Mouse (Mus musculus) kidney, adult 8-10 months (tissue): Measurements from ENCODE around the gene Cdkl4.
"Not testable (repeated sequence)": the region's sequence is repeated elsewhere in the genome, so short reads cannot be mapped to it uniquely, and the experiment has no call there.

Experiments used
- DNase-seq, 2 experiments: peaks; one replicate each; pipeline ENCODE4 v3.0.0; 2022

Cdkl4 gene

DNA sequence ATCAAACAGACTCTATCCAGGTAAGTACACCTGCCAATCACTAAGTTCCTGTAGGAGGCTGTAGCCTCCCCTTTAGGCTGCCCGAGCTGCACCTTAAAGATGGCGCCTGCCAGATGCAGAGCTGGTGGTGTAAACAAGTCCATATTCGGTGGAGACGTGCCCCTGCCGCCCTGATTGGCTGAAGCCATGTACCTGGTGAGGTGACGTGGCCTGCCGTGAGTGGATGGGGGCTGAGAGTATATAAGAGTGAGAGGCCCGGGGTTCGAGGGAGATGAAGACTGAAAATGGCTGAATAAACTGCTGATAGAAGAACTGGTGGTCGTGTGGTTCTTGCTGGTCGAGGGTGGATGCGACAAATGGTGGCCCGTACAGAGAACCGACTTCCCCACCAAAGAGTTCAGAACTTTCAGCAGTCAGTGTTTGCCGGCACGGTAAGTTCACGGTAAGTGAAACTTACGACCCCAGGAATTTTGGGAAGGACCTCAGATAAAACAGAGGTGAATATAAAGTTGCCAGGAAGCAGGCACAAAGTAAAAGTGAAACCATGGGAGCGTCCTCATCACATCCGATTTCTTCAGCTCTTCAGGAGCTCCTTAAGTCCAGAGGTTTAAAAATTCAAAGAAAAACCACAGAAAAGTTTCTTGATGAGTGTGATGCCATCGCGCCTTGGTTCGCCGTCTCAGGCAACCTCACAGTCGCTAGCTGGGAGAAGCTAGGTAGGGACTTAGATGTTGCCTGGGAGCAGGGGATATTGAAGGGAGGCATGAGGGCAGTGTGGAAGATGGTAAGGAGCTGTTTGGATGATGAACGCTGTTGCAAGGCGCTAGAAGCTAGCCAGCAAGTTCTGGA, 13.6 kb downstream of the Cdkl4 start:
- not testable (repeated sequence) for DNase-seq

DNA sequence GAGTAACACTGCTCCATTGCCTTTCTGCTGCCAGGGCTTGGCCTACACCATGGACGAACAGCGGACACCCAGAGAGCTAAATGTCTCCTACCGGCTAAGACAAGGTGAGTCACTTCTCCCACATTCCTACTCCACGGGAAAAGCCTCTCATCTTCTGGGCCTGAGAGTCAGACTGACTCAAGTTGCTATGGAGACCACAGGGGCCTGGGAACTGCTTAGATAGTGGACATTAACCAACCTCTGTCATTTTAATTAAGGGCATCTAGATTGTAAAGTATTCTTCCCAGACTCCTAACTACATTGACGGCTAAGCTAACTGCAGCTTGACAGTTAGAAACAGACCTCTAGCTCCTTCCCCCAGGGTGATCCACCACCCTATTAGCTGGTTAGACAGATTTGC, 14.8 kb downstream of the Cdkl4 start:
- no peak for DNase-seq

DNA sequence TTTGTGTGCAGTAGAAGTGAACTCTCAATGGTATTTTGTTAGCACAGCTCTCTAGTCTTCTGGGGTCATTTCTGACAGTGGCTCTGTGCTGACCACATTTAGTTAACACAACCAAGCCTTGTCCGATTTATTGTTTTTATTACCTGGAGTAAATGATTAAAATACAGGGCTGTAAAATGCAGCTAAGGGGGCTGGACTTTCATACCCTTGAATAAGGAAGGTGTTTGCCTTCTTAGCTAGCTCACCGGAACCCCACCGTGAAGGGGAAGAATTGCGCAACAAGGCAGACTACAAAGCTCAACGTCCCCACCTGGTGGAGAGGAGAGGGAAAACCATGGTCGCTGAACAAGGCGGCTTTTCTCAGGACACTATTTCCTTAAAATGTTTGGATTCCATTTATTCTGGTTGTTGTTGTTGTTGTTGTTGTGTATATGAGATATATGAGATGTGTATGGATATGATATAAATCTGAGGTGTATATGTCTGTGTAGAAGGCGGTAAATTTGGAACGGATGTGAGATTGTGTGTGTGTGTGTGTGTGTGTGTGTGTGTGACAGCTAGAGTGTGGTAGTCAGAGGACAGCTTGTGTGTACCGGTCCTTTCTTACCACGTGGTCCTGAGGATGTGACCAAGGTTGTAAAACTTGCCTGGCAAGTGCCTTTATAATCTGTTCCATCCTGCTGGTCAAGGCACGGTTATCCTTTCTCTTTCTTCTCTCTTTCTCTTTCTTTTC, 16.8 kb downstream of the Cdkl4 start:
- peak; percentile 69 to 77 for DNase-seq

DNA sequence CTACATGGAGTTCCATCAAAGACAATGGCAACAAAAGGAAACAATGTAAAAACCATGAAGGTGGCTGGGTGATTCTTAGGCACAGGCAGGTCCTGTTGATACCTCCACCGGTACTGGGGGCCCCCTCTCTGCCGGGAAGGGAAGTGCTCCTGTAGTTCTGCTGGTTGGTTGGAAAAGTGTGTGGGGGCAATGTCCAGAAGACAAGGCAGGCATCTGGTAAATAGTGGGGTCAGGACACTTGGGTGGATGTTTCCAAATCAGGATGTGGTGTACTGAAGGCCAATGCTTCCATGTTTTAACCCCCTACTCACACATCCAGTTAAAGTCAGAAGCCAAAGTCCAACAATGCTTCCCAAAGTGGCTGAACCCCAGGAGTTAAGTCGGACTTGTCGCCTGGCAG, 17.9 kb downstream of the Cdkl4 start:
- no peak for DNase-seq

DNA sequence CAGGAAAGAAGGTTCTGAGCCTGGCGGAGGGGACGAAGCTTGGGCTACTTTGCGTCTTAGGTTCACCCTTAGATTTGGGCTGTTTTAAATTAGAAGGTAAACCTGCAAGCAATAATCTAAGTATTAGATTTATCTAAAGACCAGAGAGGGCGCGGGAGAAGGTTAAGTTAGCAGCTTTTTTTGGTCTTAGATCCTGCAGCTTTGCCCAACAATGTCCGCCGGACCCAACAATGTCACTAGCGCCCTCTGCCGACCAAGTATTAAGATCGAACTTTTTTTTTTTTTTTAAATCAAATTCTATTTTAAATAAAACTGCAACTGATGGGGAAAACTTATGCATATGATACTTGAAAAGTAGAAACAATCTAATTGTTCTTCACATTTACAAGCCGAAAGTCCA, 18.6 kb downstream of the Cdkl4 start:
- DNase-seq, result peak; percentile 23 to 44

DNA sequence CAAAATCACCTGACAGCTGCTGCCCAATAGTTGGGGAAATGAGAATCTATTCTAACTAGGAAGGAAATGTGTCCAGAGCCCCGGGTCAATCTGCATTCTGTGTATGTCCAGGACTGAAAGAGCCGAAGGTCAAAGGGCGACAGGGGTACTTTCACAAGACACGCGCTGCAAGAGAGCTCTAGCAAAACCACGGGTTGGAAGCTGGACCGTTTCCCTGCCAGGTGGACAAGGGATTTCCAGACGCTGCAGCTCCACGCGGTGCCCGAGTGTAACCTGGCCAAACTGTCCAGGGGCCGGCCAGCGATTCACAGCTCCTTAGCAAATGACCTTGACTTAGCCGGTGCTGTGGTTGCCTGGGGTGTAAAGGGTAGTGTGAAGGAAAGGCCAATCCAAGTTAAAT, 19.0 kb downstream of the Cdkl4 start:
- peak; percentile 43 for DNase-seq

DNA sequence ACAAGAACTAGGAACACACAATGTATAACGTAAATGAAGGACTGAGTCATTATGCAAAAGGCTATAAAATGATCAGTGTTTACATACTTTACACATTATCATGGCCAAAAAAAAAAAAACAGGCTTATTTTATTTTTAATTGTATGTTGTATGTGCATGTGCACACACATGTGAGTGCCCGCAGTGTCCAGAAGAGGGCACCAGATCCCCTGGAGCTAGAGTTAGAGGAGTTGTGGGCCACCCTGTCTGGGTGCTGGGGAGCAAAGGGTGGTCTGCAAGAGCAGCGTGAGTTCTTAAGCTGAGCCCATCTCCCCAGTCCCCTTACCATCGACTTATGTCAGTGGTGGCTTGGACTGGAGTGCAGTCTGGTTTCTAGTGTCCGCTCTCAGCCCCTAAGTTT, 20.2 kb downstream of the Cdkl4 start:
- no peak for DNase-seq

DNA sequence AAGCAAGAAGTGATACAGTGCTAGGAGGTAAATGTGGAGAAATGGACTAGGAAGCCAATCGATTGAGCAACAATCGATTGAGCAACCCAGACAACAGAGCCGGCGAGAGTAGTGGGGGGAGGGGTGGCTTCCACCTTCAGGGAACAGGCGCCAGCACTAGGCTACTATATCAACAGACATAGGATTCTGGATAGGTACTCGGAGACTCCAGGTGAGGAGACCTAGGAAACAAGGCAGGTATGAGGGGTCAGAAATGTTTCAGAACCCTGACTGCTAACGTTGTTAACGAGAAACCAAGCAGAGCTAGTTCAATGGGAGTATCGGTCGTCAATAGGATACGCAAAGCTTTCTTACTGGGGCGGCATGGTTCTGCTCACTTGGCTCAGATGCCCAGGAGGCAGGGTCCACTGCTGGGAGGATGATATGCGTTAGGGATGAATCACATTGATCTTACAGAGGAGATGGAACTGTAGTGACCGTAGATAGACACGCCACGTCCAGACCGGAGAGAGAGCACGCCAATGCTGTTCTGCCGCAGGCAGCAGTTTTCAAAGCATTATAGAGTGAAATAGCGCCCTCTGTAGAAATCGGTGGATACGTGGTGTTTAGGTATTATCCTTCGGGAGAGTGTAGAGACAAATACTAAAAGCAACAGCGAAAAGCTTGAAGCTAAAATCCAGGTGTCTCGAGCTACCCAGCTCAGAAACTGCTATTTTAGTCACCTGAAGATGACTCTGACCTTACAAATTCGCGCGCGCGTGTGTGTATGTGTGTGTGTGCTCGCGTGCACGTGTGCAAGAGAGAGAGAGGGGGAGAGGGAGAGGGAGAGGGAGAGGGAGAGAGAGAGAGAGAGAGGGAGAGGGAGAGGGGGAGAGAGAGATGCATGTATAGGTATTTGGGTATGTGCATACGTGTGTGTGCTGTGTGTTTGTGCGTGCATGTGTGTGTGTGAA, 24.0 kb downstream of the Cdkl4 start:
- peak; percentile 75 to 78 for DNase-seq

DNA sequence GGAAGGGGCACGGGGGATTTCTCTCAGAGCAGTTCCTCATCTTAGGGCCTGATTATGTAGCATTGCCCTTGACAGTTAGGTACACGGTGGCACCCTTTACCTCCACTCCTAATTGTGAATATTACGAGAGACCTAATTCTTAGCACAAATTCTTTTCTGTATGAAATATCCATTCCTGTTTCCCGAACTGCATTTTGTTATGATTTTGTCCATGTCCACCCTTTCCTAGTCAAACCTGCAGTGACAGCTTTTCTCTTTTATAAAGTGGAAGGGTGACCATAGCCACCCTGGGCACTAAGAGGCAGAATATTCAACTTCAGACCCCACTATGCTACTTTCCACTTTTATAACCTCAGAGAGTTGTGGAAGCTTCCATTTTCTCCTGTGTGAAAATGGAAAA, 25.0 kb downstream of the Cdkl4 start:
- no peak for DNase-seq

DNA sequence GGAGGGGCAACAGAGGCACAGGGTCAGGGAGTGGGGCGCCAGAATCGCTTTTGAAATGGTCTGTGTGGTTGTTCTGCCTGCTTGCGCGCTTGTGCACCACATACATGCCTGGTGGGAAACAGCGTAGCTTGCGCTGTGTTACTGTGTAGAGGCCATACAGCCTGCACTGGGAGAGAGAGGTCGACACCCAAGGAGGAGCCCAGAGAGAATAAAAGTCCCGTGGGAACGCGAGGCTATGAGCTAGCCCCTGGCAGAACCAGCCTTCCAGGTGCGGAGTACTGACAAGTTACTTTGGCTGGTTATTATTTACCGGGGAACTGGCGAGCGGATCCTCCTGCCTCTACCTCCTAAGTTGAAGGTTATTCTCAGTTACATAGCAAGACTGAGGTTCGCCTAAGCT, 26.6 kb downstream of the Cdkl4 start:
- no peak for DNase-seq

DNA sequence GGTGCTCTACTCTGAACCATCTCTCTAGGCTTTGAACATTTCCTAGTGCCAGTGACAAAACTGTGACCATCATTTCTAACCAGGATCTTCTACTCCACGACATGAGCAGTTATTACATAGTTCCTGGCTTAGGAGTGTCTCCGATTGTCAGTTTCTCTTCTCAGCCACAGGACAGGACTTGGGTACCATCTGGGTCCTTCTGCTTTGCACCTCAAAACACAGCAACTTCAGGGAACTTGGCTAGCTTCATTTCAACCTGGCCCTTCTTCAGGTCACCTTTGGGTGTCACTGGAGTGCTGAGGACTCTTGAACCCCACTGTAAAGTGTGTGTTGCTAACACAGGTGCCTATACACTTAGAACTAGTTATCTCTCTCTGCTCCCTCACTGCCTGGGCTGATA, 30.8 kb downstream of the Cdkl4 start:
- no peak for DNase-seq

DNA sequence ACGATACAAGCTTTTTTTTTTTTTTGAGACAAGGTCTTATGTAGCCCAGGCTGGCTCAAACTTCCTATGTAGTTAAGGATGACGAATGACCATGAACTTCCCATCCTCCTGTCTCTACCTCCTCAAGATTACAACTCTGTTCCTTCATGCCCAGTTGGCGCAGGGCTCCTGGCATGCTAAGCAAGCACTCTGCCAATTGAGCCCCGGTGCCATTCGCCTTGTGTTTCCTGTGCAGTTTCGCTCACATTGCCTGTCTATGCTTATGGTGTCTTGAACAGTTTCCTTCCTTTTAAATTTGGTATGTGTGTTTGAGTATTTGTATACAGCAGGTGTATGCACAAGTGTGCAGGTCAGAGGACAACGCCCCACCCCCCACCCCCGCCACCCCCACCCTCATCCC, 31.4 kb downstream of the Cdkl4 start:
- no peak for DNase-seq

DNA sequence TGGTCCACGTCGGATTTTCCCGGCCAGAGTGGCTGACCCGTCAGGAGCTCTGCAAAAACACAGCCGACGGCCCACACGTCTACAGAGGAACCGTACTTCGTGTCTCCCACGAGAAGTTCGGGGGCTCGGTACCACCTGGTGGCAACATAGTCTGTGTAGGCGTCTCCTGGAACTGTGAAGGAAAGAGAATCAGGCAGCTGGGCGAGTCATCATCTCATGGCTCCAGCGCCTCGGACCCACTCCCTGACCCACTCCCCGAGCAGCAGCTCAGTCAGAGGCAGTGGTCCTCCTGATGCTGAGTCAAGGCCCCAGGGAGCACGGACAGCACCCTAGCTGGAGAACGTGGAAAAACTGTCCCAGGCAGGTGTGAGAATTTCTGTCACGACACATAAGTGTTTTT, 34.0 kb downstream of the Cdkl4 start:
- DNase-seq, result no peak

DNA sequence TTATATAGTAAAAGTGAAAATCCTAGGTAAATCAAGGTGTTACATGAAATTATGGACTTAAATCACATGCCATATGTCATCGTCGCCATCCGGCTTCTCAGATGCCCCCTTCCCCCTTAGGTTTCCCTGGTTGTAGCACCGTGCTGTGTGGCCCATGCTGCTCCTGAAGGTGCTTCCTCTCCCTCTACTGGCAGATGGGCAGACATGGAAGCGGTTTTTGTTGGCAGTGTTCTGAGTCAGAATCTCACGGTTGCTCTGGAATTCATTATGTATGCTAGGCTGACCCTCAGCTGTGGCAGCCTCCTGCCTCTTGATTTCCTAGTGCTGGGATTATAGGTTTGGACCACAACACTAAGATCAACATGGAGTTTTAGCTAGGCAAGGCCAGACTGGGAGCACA, 40.5 kb downstream of the Cdkl4 start:
- no peak for DNase-seq

DNA sequence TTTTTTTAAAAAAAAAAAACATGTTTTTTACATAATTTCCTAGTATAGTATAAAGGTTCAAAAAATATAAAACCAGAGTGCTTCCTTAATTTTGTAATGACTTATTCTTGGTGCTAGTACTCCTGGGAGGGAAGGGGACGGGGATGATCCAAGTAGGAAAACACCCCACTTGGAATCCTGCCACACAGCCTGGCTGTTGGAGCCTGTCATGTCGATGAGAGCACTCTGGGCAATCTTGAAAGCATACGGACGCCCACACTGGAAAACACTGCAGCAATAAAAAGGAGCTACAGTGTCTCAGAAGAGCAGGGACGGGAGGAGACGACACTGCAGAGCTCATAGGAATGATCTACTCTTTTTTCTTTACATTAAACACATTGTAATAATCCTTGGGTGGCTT, 42.0 kb downstream of the Cdkl4 start:
- no peak for DNase-seq

DNA sequence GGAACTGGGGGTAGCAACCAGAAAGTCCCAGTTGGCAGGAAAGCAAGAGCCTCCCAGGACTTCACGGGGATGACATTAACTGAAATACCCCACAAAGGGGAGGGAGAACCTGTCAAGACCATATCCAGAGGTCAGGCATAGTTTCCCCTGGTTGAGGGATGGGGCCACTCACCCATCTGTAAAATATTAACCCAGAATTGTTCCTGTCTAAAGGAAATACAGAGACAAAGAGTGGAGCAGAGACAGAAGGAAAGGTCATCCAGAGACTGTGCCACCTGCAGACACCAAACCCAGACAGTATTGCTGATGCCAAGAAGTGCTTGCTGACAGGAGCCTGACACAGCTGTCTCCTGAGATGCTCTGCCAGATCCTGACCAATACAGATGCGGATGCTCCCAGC, 46.3 kb downstream of the Cdkl4 start:
- DNase-seq, result not testable (repeated sequence)

DNA sequence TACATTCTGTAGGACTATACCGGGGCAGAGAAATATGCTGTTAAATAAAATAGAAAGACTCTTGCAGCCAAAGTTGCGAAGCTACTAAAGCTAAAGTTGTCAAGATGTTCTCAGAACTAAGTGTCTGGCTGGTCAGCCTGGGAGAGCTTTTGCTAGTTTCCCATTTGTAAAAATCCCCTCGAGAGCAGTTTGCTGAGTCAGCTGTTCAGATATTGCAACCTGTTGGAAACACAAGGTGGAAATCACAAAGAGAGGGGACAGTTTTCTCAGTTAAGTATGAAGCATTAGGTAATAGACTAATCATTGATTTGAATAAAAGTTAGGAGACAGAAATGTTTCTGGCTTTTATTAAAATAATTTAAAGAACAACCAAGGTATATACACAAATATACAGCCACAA, 54.4 kb downstream of the Cdkl4 start:
- DNase-seq, result no peak

DNA sequence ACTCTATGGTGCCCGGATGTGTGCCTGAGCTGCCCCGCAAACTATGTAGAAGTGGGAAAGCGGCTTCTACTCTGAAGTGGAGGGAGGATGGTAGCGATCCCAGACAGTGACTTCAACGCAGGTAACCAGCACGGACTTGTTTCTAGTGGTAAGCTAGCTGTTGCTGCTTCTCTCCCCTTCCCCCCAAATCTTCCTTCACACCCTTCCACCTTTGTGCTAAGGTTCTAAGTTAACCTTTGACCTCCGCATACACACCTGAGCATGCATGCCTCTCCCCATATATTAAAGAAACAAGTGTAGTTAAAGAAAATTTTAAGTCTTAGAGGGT, 55.4 kb downstream of the Cdkl4 start:
- no peak for DNase-seq

DNA sequence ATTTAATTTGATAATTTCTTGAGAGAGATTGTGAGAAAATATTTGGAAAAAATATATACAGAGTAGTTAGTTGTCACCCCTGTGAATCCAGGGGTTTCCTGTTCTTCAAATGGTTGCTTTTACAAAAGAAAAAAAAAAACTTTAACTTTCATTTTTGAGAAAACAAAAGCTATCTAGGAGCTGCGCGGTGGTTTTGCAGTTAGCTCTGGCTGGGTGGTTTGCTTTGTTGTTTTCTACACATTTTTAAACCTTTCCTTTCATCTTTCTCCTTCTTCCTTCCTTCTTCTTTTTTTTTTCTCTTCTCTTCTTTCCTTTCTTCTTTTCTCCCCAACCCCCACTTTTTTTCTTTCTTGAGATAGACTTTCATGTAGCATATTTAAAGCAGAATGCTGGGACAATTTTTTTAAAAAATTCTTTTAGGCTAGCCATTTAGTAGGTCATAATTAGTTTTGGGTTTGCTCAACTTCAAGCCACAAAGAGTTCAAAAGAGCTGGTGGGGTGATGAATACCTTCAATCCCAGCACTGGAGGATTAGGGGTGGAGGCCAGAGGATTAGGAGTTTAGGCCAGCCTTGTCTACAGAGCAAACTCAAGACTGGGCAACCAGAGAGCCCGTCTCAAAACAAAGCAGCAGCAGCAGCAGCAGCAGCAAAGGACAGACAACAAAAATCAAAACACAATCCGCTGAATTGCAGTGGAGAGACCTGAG, 55.9 kb downstream of the Cdkl4 start:
- DNase-seq, result no peak

DNA sequence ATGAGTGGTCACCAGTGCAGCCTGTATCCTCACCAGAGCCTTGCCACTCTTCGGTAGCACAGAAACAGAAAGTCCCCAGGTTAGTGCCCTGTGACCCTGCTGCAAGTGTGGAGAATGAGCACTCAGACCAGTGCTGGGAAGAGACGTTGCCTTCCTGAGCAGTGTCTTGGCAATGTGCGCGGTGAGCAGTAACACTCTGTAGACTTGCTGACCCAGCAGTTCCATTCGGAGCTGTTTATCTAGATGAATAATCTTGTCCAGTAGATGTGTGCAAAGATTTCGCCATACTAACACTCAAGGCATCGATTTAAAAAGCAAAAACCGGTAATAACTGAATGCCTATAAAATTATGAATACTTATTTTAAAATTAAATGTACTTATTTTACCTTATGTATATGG, 57.1 kb downstream of the Cdkl4 start:
- peak; percentile 17 to 28 for DNase-seq

DNA sequence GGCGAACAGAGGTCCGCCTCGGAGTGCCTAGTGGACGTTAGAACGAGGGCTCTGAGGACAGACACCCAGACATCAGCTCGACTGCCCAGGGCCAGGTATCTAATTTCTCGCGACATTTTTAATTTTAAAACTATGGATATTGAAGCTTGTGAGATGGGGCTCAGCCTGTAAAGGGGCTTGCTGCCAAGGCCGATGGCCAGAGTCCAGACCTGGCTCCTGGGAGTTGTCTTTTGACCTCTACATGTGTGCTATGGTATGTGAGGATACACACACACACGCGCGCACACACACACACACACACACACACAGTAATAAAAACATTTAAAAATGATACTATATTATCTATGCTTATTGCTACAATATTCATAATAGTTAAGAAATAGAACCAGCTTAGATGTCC, 58.8 kb downstream of the Cdkl4 start:
- no peak for DNase-seq

DNA sequence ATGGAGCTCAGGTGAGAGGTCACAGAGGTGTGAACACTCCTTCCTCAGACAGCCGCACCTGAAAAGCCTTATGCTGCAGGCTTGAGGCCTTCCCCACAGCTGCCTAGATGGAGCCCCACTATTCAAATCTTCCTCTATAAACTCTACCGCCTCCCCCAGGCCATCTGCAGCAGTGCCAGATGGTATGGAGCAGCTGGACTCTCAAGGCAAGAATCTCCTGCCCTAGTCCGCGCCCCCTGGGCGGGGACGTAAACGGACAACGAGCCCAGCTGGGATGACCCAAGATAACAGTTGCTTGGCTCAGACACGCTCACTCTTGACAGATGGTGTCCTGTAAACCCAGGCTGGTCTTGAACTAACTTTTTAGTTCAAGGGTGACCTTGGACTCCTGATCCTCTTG, 60.4 kb downstream of the Cdkl4 start:
- no peak for DNase-seq

DNA sequence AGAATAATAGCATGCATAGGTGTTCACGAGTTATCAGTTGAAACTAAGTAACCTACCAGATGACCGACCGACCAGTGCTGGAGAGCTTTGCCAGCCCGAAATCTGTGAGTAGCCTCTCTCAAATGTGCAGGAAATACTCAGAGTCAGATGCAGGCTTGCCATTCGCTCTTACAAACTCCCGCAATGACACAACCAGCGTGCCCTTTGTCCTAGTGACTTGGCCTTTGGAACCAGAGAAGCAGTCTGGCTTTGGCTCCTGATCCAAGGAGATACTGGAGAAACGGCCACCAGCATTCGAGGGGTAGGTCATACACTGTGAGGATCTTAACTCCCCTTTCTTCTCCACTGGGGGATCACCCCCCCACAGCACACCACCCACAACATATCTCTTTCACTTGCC, 61.7 kb downstream of the Cdkl4 start:
- peak; percentile 47 to 52 for DNase-seq
